Mouse (Mus musculus): Measurements from ENCODE around the gene Tfb2m.

Tfb2m gene

GRCm38 (mm10) chr1:179545768-179546550 lies at the start of gene Tfb2m, which contains the start of gene Cnst:
TSS of gene Tfb2m (minus strand) at chr1:179546267.
TSS of gene Cnst (plus strand) at chr1:179546370.
- peak; percentile 96 to 97 for DNase-seq (ENCODE audit: low read depth in 1 of 2, low spot score in 2 of 2)

DNA sequence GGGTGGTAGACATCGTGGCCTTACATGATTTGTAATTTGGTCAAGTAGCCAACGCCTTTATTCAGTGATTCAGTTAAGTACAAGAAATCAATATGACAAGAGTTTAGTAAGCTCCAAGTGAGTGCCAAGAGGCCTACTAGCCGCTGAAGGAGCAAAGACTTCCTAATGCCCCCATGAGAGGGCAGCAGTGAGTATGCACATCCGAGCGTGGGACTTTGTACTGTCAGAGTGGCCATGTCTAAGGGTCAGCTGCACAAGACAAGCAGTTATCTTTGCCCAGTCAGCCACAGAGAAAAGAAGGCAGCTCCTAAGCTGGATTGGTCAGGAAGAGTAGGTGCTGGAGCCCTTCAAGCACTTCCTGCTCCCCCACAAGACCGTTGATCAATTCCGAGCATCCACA lies 46.9 kb upstream of the Tfb2m start:
- no peak for DNase-seq (ENCODE audit: low read depth in 1 of 2, low spot score in 2 of 2)

DNA sequence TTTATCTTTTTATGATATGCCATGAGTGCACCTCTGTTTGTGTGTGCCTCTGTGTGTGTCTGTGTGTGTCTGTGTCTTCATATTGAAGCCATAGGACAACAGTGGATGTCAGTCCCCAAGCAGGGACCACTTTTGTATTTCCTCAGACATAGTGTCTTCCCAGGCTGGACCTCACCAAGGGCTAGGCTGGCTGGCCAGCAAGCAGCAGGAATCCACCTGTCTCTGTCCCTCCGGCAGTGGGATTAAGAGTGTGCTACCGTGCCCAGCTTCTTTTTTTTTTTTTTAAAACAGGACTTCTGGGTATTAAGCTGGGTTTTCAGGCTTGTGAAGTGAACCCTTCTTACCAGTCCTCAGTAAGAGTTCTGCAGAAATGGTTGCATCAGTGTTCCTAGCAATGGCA lies 46.1 kb upstream of the Tfb2m start:
- DNase-seq (ENCODE audit: low read depth in 1 of 2, low spot score in 2 of 2) = no peak

GRCm38 (mm10) chr1:179591639-179592038 lies 45.6 kb upstream of the Tfb2m start:
- DNase-seq (ENCODE audit: low read depth in 1 of 2, low spot score in 2 of 2) = no peak

DNA sequence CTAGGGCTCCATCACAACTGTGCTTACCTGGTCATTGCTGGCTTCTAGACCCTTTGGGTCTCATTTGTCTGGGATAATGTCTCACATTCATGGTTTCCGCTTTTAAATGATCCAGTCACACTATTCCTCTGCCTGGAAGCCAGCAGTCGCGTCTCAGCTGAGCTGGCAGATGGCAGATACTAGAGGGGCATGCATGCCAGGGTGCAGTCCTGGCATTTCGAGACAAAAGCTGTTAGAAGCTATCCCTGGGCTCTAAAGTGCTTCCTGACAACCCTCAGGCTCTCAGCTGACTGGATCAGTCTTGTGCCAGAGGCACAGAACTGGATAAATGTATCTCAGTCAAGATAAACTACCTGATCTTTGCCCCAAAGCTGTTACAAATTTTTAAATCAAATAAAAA lies 42.2 kb upstream of the Tfb2m start:
- DNase-seq (ENCODE audit: low read depth in 1 of 2, low spot score in 2 of 2) = no peak

DNA sequence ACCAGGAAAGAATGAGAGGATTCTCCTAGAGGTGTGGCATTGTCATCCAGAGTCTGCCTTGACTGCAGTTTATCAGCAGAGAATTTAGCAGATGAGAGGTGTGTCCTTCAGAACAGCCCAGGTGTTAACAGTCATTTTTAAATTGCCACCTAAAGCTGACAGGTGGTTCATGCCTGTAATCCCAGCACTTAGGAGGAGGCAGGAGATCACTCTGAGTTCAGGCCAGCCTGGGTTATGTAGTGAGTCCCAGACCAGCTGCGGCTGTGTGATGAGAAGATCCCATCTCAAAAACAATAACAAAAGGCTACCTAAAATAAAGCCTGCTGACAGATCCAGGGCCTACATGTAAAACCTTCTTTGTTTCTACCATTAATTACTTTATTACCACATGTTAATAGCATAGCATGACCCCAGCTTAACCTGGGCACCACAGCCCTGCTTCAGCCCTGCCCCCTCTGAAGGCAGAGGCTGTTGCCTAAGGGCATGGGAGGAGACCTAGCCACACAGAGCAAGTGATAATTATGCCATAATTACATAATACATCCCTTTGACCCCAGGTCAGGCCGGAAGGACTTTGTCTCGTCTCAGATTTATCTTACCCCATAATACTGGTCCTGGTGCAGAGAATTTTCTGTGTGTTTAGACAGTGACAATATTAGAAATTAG lies 40.5 kb upstream of the Tfb2m start:
- DNase-seq (ENCODE audit: low read depth in 1 of 2, low spot score in 2 of 2) = no peak

GRCm38 (mm10) chr1:179585646-179586045 lies 39.6 kb upstream of the Tfb2m start:
- no peak for DNase-seq (ENCODE audit: low read depth in 1 of 2, low spot score in 2 of 2)

GRCm38 (mm10) chr1:179584220-179584619 lies 38.2 kb upstream of the Tfb2m start:
- no peak for DNase-seq (ENCODE audit: low read depth in 1 of 2, low spot score in 2 of 2)

- DNase-seq (ENCODE audit: low read depth in 1 of 2, low spot score in 2 of 2) = no peak
Observed at GRCm38 (mm10) chr1:179583090-179583489, 37.0 kb upstream of the Tfb2m start.

DNA sequence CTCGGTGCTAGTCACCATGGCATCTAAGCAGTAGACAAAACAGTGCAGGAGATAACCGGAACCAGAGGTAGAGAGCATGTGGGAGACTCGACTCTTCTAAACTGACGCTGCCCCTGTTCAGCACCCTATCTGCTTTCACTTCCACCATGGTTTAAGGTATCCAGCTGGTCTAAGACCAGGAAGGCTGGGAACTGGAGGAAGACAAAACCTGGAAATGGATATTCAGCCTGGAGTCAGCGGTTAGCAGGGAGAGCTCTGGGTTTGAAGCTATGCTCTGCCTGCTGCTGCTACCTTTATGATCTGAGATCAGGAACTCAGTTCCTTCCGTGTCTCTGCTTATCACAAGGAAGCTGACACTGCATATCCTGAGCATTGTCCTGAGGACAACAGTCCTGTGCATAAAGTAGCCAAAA lies 36.0 kb upstream of the Tfb2m start:
- no peak for DNase-seq (ENCODE audit: low read depth in 1 of 2, low spot score in 2 of 2)

DNA sequence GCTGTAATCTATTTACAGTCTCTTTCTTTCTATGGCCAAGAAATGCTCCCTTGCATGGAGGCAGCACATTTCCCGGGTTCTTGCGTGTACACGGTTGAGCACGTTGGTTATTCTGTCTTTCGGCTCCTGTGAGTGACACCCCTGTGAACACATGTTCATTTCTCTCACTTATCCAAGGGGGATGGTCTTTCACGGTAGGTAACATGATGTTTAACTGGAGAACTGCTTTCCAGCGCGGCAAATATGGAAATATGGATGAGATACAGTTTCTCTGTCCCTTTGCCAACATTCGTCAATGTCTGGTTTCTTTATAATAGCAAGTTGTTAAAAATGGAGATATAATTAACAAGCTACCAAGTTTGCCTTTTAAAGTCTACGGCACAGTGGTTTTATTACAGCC lies 35.4 kb upstream of the Tfb2m start:
- DNase-seq (ENCODE audit: low read depth in 1 of 2, low spot score in 2 of 2) = no peak

DNA sequence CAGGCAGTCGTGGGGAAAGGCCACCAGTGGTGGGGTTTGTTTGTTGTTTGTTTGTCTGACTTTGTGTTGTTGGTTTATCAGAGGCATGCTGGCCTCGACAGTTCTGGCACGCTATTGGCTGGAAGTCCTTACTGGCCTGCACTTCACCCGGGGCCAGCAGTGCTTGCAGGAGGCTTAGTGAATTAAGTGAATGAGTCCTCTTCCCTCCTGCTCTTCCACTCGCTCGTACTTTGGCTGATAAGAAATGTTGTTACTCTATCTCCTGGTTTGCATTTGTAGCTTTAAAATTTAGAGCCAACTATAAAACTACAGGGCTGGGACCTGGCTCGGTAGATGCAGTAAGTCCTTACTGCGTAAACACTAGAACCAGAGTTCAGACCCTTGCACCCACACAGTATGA lies 34.1 kb upstream of the Tfb2m start:
- DNase-seq (ENCODE audit: low read depth in 1 of 2, low spot score in 2 of 2) = no peak

GRCm38 (mm10) chr1:179578625-179579024 lies 32.6 kb upstream of the Tfb2m start:
- no peak for DNase-seq (ENCODE audit: low read depth in 1 of 2, low spot score in 2 of 2)

GRCm38 (mm10) chr1:179573650-179574206 lies 27.7 kb upstream of the Tfb2m start:
- DNase-seq (ENCODE audit: low read depth in 1 of 2, low spot score in 2 of 2) = no peak

- DNase-seq (ENCODE audit: low read depth in 1 of 2, low spot score in 2 of 2) = no peak
Observed at GRCm38 (mm10) chr1:179571686-179572085, 25.6 kb upstream of the Tfb2m start.

DNA sequence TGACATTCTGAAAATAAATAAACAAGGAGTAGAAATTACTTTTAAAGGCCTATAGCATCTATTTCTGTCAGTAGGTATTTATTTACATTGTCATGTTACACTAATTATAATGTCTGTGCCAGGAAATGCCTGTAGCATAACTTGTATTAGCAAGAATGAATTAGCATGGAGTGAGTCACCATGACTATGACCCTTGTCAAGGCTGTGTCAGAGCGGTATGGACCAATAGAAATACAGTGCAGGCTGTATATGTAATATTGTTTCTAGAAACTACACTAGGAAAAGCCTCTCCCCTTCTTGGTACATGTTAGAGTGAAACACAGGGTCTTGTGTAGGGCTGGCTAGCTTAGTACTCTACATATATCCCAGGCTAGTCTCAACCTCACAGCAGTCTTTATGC lies 24.4 kb upstream of the Tfb2m start:
- no peak for DNase-seq (ENCODE audit: low read depth in 1 of 2, low spot score in 2 of 2)

- DNase-seq (ENCODE audit: low read depth in 1 of 2, low spot score in 2 of 2) = no peak
Observed at GRCm38 (mm10) chr1:179568690-179569398, 22.8 kb upstream of the Tfb2m start.

GRCm38 (mm10) chr1:179567558-179567957 lies 21.5 kb upstream of the Tfb2m start:
- DNase-seq (ENCODE audit: low read depth in 1 of 2, low spot score in 2 of 2) = no peak

GRCm38 (mm10) chr1:179563926-179564325 lies 17.9 kb upstream of the Tfb2m start:
- DNase-seq (ENCODE audit: low read depth in 1 of 2, low spot score in 2 of 2) = no peak

DNA sequence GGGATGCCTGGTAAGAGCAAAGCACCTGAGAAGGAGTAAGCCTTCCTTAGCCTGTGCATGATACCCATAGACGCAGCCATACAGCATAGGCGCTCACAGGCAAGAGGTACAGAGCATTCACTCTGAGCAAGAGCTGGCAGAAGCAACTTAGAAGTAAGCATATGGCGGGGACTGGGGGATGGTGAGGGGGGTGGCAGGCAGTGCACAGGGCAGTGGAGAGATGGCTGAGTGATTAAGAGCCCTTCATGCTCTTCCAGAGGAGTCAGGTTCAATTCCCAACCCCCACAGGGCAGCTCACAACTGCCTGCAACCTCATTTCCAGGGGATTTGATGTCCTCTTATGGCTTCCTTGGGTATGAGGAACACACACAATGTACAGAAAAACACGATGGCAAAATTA lies 17.1 kb upstream of the Tfb2m start:
- no peak for DNase-seq (ENCODE audit: low read depth in 1 of 2, low spot score in 2 of 2)

DNA sequence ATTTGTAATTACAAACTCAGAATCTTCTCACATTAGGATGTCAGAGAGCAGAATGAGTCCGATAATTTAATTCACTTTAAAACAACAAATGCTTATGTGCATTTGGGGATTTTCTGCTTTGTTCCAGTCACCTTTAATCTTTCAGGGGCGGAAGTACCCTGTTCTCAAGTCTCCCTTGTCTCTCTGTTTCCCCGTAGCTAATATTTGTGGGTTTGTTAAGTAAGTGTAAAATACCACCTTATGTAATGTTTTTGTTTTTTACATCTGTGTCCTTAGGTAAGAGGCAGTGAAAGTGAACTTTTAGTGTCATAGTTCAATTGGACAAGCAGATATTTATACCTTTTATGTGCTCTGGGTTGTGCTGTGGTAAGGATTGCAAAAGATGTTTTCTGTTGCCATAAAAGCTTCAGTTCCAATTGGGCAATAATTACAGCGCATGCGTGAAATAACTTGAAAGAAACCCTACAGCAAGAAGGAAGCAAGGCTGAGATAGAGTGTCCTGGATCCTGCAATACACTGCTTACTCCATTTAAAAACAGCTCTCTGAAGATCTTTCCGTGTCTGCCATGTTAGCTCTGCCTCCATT lies 14.9 kb upstream of the Tfb2m start:
- DNase-seq (ENCODE audit: low read depth in 1 of 2, low spot score in 2 of 2) = no peak
